Mouse (Mus musculus) liver, embryonic 11.5 days (tissue): ENCODE measurements around the gene Eprs. TPM values are rescaled to one million over a fixed set of nuclear protein-coding genes. Genes with fewer than 3 reads are reported as not detected.

Experiments
- ATAC-seq: fragments of 200-750 bp; cut with Nextera tagmentation; replicated peaks from 2 replicates; pipeline ENCODE4 v1.8.0; 2017; ENCODE audit warnings: moderate number of reproducible peaks, mild to moderate bottlenecking, moderate TSS enrichment, moderate library complexity; ENCODE audit not compliant: low FRiP score
- DNase-seq: peaks from one replicate; pipeline ENCODE4 v3.0.0-alpha.2; 2017; ENCODE audit warnings: low spot score
- H3K27ac ChIP-seq: fragments of 300-500 bp; sonication (generic); 2 replicates; pipeline ENCODE4 v1.5.1; 2014; ENCODE audit warnings: mild to moderate bottlenecking, low read depth, low read length, control low read depth
- H3K27me3 ChIP-seq: fragments of 300-500 bp; sonication (generic); replicated peaks from 2 replicates; pipeline ENCODE4 v1.6.1; 2014; ENCODE audit warnings: low read length, mixed read lengths; ENCODE audit not compliant: control insufficient read depth, insufficient read depth
- H3K36me3 ChIP-seq: fragments of 300-500 bp; sonication (generic); 2 replicates; pipeline ENCODE4 v1.6.1; 2014; ENCODE audit warnings: mild to moderate bottlenecking, low read length, moderate library complexity, mixed read lengths; ENCODE audit not compliant: control insufficient read depth, insufficient read depth
- H3K4me1 ChIP-seq: fragments of 300-500 bp; sonication (generic); replicated peaks from 2 replicates; pipeline ENCODE4 v1.6.1; 2014; ENCODE audit warnings: low read length, mixed read lengths; ENCODE audit not compliant: control insufficient read depth, insufficient read depth
- H3K4me2 ChIP-seq: fragments of 300-500 bp; sonication (generic); 2 replicates; pipeline ENCODE4 v1.6.1; 2014; ENCODE audit warnings: mild to moderate bottlenecking, control low read depth, moderate library complexity
- H3K4me3 ChIP-seq: fragments of 300-500 bp; sonication (generic); 2 replicates; pipeline ENCODE4 v1.5.1; 2014; ENCODE audit warnings: low read depth, low read length, control low read depth
- H3K9ac ChIP-seq: fragments of 300-500 bp; sonication (generic); 2 replicates; pipeline ENCODE4 v1.6.1; 2014; ENCODE audit warnings: low read depth, low read length, control low read depth
- H3K9me3 ChIP-seq: fragments of 300-500 bp; sonication (generic); 2 replicates; pipeline ENCODE4 v1.6.1; 2016; ENCODE audit warnings: low read length, inconsistent platforms, mixed read lengths; ENCODE audit not compliant: control insufficient read depth
- WGBS: fragments of 180-500 bp; shearing (Covaris S2); extraction: QIAGEN DNeasy Blood & Tissue Kit; methylation state at CpG from one replicate; pipeline ENCODE4 v1.1.7; 2014; 5-methylcytosine and 5-hydroxymethylcytosine counted together
- polyA plus RNA-seq: library from polyadenylated mRNA; unstranded; fragments of >200 nt; fragmentation: Nextera tagmentation; extraction: Ambion mirVana; gene quantifications from 2 replicates; pipeline ENCODE4 v1.2.1, GENCODE M21; 2014

Gene Eprs
- polyA plus RNA-seq, 1 experiment from 2014 or later, result 180 TPM

DNA sequence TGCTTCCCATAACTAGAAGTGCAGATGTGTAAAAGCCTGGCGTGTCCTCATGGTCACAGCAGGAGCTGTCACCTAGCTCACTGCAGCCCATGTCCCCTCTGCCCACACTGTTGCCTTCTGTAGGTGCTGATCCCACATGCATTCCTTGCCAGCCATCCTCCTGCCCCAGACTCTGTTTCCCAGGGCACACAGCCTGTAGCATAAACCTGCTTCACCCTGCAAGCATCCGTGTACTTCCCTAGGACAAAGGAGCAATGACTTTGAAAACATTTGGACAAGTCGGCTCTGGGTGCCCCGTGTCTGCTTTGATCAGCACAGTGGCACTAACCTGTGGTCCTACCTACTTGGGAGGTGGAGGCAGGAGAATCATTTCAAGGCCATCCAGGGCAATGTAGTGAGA lies 12.2 kb upstream of the Eprs start:
- H3K9ac ChIP-seq, result no peak overlapping the region
- no peak overlapping the region for H3K27ac ChIP-seq
- no peak overlapping the region for H3K4me2 ChIP-seq
- DNase-seq (no peak), ATAC-seq (no peak)
- H3K9me3 ChIP-seq, result no peaks in the 10 kb centered on the region
- H3K4me3 ChIP-seq, result no peak overlapping the region
- peaks cover 10% of the 10 kb centered on the region; the same call in 1 of the 2 replicates for H3K36me3 ChIP-seq
- no peaks in the 10 kb centered on the region for H3K27me3 ChIP-seq
- no peaks in the 10 kb centered on the region for H3K4me1 ChIP-seq
- whole genome bisulfite sequencing, result 92% methylated on average over 4 of the region's 4 CpGs

DNA sequence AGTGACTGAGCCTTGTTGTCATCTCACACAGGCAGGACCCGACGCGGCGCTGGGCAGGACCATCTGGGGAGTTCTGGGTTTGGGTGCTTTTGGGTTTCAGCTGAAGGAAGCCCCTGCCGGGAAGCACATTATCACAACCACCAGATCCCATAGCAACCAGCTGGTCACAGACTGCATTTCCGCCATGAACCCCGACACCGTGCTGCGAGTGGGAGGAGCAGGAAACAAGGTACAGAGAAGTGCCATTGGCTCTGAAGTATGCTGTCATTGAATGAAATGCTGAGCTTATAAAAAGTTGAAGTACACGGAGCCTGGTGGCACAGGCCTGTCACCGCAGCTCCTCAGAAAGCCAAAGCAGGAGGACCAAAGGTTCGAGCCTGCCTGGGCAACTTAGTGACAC lies 10.7 kb upstream of the Eprs start:
- Histone ChIP-seq H3K9ac (no peak overlapping the region), H3K36me3 (peaks cover 7% of the 10 kb centered on the region; the same call in 1 of the 2 replicates), H3K4me3 (no peak overlapping the region), H3K27me3 (no peaks in the 10 kb centered on the region), H3K27ac (no peak overlapping the region), H3K4me1 (no peaks in the 10 kb centered on the region), H3K4me2 (no peak overlapping the region), H3K9me3 (no peaks in the 10 kb centered on the region)
- no peak for DNase-seq
- WGBS, result 73% methylated on average over 12 of the region's 12 CpGs
- 0 out of 2 replicates have a peak, but pooled peaks have one; percentile 29 for ATAC-seq

DNA sequence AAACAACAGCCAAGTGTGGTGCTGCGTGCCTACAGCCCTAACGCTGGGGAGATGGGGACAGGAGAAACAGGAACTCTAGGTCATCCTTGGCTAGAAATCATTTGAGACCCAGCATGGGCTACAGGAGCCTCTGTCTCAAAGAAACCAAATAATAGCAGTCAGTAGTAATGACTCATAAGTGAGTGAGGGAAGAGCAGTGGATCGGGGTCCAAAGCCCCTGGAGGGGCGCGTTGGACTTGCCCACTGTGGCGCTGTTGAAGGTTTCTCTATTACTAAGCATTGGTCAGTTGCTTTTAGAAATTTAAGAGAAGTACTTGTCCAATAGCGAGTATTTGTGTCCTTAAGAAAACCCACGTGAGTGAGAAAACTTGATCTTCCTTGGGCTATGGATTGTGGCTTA lies 9.5 kb upstream of the Eprs start:
- Histone ChIP-seq H3K4me2 (no peak overlapping the region), H3K36me3 (peaks cover 8% of the 10 kb centered on the region; the same call in 1 of the 2 replicates), H3K9me3 (no peaks in the 10 kb centered on the region), H3K27ac (no peak overlapping the region), H3K4me1 (no peaks in the 10 kb centered on the region), H3K9ac (no peak overlapping the region), H3K4me3 (no peak overlapping the region), H3K27me3 (no peaks in the 10 kb centered on the region)
- 90% methylated on average over 8 of the region's 8 CpGs for WGBS
- DNase-seq (no peak), ATAC-seq (no peak)

DNA sequence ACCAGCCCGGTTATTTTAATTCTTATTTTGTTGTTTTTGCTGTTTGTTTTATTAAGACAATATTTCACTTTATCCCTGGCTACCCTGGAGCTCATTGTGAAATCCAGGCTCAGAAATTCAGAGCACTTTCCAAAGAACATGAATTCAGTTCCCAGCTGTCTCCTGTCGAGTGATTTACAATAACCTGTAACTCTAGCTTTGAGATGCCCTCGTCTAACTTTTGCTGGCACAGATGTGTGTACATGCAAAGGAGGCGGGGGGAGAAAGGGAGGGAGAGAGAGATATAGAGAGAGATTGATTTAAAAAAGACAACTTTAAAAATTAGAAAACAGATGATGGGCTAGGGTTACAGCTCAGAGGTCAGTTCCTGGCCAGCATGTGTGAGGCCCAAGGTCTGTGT lies 8.1 kb upstream of the Eprs start:
- H3K9me3 ChIP-seq, result no peaks in the 10 kb centered on the region
- 86% methylated on average over 4 of the region's 4 CpGs for WGBS
- H3K4me2 ChIP-seq, result no peak overlapping the region
- no peak overlapping the region for H3K27ac ChIP-seq
- ATAC-seq (no peak), DNase-seq (no peak)
- H3K36me3 ChIP-seq, result peaks cover 6% of the 10 kb centered on the region; the same call in 1 of the 2 replicates
- no peak overlapping the region for H3K9ac ChIP-seq
- no peak overlapping the region for H3K4me3 ChIP-seq
- no peaks in the 10 kb centered on the region for H3K4me1 ChIP-seq
- no peaks in the 10 kb centered on the region for H3K27me3 ChIP-seq

DNA sequence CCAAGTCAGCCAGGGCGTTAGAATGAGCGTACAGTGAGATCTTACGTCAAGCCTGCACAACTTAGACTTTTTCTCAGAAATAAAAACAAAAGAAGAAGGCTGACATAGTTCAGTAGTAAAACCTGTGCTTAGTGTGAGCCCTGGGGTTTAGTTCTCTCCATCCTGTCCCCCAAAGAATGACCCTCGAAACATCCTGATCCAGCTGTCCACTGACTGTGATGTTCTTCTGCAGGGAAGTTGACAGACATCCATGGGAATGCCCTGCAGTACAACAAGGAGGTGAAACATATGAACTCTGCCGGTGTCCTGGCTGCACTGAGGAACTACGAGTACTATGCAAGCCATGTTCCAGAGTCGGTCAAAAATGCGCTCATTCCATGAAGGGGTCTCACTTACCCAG lies 6.6 kb upstream of the Eprs start:
- Histone ChIP-seq H3K4me3 (no peak overlapping the region), H3K27ac (no peak overlapping the region), H3K4me2 (no peak overlapping the region), H3K9ac (no peak overlapping the region), H3K36me3 (peaks cover 5% of the 10 kb centered on the region; the same call in 1 of the 2 replicates), H3K27me3 (no peaks in the 10 kb centered on the region), H3K9me3 (no peaks in the 10 kb centered on the region), H3K4me1 (no peaks in the 10 kb centered on the region)
- 96% methylated on average over 8 of the region's 8 CpGs for WGBS
- DNase-seq (no peak), ATAC-seq (no peak)

DNA sequence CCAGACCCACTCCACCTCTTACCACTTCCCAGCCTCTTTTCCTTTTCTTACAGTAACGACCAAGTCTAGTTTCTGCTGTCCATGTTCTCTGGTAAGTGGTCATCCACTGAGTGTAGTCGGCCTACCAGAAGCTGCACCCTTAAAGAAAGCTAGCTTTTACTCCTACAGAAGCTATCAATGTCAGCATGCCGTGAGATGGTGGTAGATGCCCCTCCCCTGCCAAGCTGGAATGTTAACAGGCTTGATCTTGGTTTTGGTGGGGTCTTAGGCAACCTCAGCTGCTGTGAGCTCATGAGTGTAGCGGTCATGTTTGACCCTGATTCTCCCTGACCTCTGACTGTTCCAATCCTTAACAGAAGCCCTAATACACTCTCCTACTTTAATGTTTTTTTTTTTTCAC lies 4.6 kb upstream of the Eprs start:
- DNase-seq, result no peak

DNA sequence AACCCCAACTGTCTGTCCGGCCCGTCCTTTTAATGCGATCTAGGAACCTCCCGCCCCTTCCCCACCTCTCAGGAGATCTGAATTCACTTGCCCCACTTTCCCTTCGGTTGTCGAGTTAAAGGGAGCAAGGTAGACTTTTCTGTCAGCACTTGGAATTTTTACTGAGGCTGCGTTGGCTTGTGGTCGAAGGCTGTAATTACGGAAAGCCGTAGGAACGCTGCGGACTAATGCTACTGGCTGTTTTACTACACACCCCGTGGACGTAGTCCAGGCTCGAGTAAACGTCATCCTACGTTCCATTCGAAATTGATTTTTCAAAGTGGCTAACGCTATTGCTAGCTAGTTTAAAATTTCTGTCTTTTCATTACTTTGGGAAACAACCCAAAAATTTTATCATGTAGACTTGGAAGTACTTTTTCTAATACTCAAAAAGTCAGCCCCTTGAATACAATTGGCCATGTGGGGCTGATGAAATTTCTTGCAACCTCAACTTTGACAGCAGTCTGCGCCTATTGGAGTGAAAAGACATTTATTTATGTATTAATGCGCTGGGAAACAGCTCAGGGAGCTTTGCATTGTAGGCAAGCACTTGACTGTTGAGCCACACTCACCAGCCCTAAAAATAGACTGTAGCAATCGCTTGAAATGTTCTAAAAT lies 810 bp downstream of the Eprs start:
- DNase-seq, result peak; percentile 58

More for the DNA sequence above, 4.6 kb upstream of the Eprs start:
- Histone ChIP-seq H3K9ac (no peak overlapping the region), H3K36me3 (peaks cover 5% of the 10 kb centered on the region; the same call in 1 of the 2 replicates), H3K27me3 (no peaks in the 10 kb centered on the region), H3K9me3 (no peaks in the 10 kb centered on the region), H3K4me1 (no peaks in the 10 kb centered on the region; the same call in 1 of the 2 replicates), H3K27ac (no peak overlapping the region), H3K4me2 (no peak overlapping the region), H3K4me3 (no peak overlapping the region)
- ATAC-seq, result no peak
- 80% methylated on average over 4 of the region's 4 CpGs for WGBS

DNA sequence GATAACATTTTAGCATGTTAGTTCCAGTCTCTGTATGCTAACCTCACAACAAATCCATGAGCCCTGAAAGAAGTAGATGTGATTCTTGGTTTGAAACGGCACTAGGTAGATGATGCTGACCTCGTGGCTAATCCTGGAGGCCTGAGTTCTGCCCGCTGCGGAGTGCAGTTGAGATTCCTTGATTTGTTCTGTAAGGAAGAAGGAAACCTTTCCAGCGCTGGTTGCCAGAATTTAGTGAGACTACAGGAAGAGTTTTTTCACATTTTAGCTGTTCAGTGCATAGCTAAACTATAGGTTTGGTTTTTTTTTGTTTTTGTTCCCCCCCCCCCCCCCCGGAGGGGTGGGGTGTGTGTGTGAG lies 1.3 kb downstream of the Eprs start:
- H3K9me3 ChIP-seq, result no peaks in the 10 kb centered on the region
- 0 out of 2 replicates have a peak, but pooled peaks cover 2% of the 10 kb centered on the region for H3K36me3 ChIP-seq
- H3K27me3 ChIP-seq, result no peaks in the 10 kb centered on the region
- H3K27ac ChIP-seq, result no peak overlapping the region
- peak overlapping the region; percentile 88 for H3K4me2 ChIP-seq
- ATAC-seq (no peak), DNase-seq (no peak)
- peak overlapping the region; percentile 91 for H3K4me3 ChIP-seq
- peaks cover 12% of the 10 kb centered on the region for H3K4me1 ChIP-seq
- WGBS, result 38% methylated on average over 6 of the region's 6 CpGs
- H3K9ac ChIP-seq, result peak overlapping the region; percentile 95

More for the DNA sequence above, 810 bp downstream of the Eprs start:
- Histone ChIP-seq H3K4me3 (peak overlapping the region; percentile 91), H3K27me3 (no peaks in the 10 kb centered on the region), H3K9ac (peak overlapping the region; percentile 95), H3K27ac (peak overlapping the region; percentile 90), H3K4me1 (peaks cover 12% of the 10 kb centered on the region), H3K4me2 (peak overlapping the region; percentile 88), H3K36me3 (0 out of 2 replicates have a peak, but pooled peaks cover 2% of the 10 kb centered on the region), H3K9me3 (no peaks in the 10 kb centered on the region)
- peak; percentile 69 for ATAC-seq
- WGBS, result 2% methylated on average over 22 of the region's 22 CpGs

DNA sequence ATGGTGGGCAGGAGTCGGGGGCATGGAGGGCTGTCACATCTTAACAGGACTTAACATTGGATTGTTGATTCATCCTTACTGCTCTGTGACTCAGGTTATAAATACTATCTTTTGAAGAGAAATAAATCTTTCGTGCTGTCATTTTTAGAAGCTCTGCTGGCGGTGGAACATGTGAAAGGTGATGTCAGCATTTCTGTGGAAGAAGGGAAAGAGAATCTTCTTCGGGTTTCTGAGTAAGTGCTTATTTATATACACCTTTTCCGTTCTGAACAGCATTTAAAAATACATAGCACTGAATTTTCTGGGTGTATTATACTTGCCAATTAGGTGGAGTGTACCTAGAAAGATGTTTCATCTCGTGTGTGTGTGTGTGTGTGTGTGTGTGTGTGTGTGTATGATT lies 4.5 kb downstream of the Eprs start:
- ATAC-seq, result no peak
- peaks cover 15% of the 10 kb centered on the region for H3K36me3 ChIP-seq
- no peak for DNase-seq
- H3K4me3 ChIP-seq, result no peak overlapping the region
- H3K4me2 ChIP-seq, result no peak overlapping the region
- no peaks in the 10 kb centered on the region for H3K27me3 ChIP-seq
- H3K9ac ChIP-seq, result no peak overlapping the region
- H3K9me3 ChIP-seq, result no peaks in the 10 kb centered on the region
- WGBS, result 81% methylated on average over 6 of the region's 6 CpGs
- no peak overlapping the region for H3K27ac ChIP-seq
- peaks cover 12% of the 10 kb centered on the region for H3K4me1 ChIP-seq
